Mouse (Mus musculus) hindlimb bud, embryonic 11.5 days (tissue): ENCODE measurements around the gene Actg1.

Experiments used
- DNase-seq: peaks from one replicate; pipeline ENCODE4 v3.0.0-alpha.2; 2012; ENCODE audit warnings: low read depth, low spot score; ENCODE audit errors: extremely low spot score

Gene Actg1

DNA sequence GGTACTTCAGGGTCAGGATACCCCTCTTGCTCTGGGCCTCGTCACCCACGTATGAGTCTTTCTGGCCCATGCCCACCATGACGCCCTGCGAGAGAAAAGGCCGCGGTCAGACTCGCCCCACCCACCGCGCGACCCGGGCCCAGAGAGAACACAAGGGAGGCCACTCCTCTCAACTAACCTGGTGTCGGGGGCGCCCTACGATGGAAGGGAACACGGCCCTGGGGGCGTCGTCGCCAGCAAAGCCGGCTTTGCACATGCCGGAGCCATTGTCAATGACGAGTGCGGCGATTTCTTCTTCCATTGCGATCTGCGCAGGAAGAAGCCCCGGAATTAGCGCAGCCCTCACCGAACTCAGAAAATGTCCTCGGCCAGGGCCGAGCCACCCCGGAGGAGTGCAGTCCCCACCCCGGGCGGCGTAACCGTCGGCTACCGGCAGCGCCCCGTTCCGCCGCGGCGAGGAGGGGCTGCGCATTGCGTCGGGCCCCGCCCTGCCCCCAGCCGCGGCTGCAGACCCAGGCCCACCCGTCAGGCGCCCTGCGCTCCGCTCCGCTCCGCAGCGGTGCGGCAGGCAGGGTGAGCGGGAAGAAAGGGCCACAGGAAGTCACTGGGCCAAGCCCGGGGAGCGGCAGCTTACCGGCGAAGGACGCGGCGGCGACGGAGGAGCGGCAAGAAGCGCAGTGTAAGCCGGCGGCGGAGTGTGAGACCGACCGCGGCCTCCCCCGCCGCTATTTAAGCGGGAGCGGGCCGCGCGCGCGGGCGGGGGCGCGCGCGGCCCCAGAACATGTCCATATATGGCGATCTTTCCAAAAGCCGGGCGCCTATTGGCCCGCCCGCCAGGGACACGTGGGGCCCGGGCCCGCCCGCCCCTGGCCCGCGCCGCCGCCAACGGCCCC is at the start of gene Actg1:
Actg1 (minus strand) TSS at position 752 of the 893 bp plus-strand sequence.
- DNase-seq = no peak

DNA sequence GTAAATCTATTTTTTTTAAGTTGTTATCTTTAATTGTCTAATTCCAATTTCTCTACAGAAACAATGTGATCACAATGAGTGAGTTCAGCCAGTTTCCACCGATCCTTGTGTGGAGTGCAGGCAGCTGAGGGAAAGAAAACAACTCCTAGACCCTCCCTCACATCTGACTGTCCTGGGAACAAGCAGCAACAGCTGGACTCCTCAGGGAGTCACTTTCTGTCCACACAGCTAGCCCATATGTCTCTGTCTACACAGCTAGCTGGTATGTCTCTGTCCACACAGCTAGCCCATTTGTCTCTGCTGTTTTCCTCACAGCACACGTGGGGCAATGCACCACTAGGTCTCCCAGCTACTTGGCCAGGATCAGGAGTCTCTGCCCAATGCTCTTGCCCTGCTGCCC is 49.3 kb upstream of the Actg1 start:
- DNase-seq = no peak

GRCm38 (mm10) chr11:120395661-120396060 is 47.3 kb upstream of the Actg1 start:
- no peak for DNase-seq

DNA sequence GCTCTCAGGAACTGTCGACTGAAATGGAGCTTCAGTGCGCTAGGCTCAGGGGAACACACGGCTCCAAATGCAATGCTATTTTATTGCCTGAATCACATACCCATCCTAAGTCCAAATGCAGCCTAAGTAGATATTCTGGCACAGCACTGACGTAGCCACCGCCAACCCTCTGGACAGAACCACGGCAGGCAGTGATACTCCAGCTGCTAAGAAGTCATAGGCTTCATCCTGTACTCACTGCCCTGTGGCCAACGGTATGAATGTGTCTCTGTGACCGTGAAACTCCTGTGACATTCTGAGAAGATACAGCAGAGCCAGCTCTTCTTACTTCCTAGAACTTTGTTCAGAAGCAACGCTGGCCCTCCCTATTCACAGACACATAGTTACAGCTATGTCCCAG is 40.2 kb upstream of the Actg1 start:
- DNase-seq = no peak

DNA sequence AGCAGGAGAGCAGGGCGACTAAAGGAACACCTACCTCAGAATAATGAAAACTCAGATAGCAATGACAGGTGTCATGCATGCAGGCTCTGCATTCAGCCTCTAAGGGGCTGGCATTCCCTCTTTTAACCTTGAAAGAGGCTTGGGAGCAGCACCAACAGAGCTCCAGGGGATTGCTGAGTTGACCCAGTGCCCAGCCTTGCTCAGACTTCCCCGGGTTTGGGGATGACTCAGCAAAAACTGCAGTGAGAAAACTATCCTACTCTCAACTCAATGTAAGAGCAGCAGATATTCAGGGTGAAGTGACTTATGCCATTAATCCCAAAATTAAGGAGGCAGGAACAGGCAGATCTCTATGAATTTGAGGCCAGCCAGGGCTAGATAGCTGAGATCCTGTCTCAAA is 38.8 kb upstream of the Actg1 start:
- DNase-seq = no peak

DNA sequence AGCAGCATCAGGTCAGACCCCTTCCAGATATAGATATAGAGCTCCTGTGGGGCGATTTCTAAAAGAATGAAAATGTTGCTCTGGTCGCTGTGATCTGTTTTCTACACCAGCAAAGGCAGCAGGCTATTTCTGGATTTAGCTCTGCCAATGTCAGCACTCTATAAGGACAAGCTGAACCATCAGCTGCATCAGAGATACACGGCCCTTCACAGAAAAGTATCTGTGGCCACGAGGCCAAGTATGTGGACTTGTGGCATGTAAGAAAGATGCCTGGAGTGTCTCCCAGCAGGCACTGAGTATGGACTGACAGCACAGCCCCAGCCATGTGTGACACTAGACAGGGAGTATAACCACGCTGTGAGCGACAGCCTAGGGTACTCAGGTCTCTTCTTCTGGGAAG is 38.3 kb upstream of the Actg1 start:
- DNase-seq = no peak

DNA sequence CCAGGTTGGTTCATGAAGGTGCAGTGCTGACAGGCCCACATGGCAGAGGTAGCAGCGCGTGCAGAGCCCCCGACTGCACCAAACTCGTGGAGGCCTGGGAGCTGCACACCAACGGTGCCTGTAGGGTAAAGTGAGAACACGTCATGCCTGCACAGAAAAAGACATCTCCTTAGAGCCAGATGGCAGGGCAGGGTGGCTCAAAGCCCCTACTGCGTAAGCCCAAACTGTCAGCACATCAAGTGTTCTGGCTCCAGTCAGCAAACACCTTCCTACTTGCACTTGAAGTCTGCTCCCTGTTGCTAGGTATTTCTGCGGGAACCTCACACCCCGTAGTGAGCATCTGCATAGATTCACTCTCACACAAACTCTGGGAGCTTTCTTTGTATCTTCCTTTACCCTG is 34.2 kb upstream of the Actg1 start:
- no peak for DNase-seq

DNA sequence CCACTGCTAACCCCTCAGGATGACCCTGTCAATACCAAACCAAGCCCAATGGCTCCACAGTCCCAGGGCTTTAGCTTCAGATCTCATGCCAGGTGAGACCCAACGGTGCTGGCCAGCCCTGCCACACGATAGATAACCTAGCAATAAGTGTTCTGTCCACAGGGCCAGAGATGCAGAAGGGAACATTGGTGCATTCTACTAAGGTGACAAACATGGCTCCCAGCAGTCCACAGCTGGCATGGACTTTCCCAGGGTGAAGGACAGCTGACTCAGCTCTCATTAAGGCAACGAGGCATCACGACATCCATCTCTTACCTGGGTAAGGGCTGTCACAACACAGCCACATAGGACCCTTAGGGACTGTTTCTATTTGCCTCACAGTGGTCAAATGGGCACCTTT is 32.8 kb upstream of the Actg1 start:
- no peak for DNase-seq

- DNase-seq = no peak
These were observed 31.9 kb upstream of the Actg1 start for GRCm38 (mm10) chr11:120380271-120380670.

- peak; percentile 78 for DNase-seq
These were observed 30.5 kb upstream of the Actg1 start, which contains the start of gene Faap100 for GRCm38 (mm10) chr11:120378611-120379540. Gene Faap100 (minus strand): TSS chr11:120378764.

DNA sequence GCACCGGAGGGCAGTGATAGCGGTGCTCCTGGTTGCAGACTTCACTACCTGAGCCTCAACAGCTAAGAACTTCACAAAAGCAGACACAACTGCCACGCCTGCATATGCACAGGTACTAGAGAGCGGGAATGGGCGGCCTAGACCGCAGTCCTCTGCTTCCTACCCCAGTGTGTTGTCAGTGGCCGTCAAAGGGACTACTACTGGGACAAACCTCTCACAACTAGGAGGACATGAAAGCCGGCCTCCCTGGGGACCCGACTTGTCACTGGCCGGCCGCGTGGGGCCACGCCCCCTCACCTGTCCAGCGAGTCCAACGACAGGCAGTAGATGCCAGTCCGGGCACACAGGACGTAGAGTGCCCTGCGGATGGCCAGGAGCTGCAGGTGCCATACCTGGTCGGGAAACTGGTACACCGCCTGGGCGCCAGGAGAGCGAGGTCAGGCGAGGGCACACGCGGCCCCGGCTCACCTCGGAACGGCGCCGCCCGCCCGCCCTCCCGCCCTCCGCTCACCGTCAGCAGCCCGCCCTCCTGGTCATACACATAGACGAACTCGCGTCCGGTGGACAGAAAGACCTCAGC is 29.8 kb upstream of the Actg1 start:
- no peak for DNase-seq

- DNase-seq = no peak
These were observed 29.0 kb upstream of the Actg1 start for GRCm38 (mm10) chr11:120377337-120377736.

GRCm38 (mm10) chr11:120376302-120377160 is 28.2 kb upstream of the Actg1 start:
- DNase-seq = no peak

GRCm38 (mm10) chr11:120375324-120375723 is 27.0 kb upstream of the Actg1 start:
- DNase-seq = no peak

DNA sequence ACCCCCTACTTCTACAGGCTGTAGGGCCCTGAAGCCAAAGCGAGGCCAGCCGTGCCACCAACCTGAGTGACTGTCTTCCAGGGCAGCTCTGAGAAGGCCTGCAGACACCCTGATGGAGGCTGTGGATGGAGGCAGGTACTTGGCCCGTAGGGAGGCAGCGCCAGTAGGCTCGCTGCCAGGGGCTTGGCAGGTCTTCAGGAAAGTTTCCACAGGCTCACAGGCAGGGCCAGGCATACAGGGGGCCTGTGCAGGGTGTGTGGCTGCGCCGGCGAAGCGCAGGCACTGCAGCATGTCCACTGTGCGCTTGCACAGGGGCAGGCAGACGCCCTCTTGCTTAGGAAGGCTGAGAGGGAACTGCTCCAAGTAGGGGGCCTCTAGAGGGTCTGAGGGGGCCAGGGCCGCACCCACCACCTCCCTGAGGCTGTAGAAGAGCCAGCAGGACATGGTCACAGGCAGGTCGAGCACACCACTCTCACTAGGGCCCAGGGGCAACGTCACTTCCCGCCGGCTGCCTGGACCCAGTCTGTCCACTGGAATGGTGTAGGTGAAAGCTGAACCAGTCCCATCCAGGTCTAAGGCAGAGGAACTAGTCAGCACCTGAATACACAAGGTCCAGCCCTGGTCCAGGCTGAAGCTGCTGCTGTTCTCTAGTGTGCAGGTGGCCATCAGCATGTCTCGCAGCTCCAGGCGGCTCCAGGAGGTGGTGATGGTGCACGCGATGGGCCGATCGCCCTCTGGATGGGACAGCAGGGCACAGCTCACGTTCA is 25.7 kb upstream of the Actg1 start:
- DNase-seq = no peak

DNA sequence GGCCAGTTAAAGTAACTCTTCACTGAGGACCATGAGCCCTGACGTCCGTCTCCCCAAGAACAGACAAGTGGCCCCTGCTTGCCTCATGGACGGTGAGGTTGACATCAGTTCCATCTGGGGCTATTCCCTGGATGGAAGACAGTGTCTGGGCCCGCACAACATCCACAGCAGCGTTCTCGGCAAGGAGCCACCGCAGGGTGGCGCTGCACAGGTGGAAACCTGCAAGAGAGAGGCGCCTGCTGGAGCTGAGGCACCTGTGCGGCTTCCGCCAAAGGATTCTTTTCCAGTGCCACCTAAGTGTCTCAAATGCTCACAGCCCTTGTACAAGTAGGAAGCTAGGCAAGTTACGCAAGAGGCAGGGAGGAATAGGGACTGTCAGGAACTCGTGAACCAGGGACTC is 24.7 kb upstream of the Actg1 start:
- no peak for DNase-seq

DNA sequence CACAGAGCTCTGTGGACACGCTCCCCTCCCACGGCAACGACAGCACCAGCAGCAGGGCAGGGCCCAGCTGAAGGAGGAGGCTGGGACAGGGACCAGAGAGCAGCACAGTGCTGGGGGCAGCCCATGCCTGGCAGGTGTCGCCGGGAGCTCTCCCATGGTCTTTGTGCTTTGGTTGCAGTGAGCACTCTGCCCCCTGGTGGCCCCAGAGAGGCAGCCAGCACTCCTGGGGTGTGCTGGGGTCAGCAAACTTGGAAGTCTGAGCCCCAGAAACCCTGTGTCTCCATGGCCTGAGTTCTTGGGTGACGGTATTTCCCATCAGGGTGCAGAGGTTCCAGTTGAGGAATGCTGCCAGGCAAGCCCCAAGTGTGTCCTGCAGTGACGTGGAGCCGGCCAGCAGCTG is 21.3 kb upstream of the Actg1 start:
- no peak for DNase-seq

DNA sequence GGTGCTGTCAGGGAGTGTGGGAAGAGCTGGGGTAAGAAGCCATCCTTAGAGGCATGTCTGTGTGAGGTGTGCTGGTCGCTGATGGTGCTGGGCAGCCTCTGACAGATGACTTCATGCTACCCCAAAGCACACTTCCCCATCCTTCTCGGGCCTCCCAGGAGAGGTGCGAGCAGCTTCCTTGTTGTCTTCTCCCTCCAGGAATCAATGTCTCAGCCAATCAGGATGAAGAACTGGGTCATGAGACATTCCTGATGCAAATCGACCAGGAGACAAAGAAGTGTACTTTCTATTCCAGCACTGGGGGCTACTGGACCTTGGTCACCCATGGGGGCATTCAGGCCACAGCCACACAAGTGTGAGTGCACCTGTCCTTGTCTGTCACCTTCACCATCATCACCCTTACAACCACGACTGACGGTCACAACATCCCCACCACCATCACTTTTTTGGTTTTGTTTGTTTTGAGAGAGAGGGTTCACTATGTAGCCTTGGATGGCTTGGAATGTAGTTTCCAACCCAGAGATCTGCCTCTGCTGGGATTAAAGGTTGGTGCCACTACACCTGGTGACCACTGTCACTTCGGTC is 18.2 kb upstream of the Actg1 start:
- DNase-seq = no peak

DNA sequence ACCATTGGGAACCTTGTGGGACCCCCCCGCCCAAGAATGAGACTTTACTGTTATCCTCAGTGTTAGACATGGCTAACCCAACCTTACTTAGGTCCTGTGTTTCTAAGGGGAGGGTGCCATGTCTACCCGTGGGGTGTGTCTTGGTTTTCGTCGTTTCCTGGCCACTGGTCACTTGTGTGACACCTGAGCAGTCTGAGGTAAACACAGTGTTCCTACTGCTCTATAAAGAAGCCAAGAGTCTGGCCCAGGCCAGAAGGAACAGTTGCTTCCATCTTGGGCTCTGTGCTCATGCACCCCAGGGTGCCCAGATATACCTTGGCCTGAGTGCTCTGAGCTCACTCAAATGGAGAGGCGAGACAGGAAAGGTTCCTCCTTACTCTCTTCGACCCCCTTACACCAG is 14.5 kb upstream of the Actg1 start:
- DNase-seq = no peak
